Mouse (Mus musculus) erythroblast, embryonic 14.5 days (primary cell): ENCODE measurements around the gene Ccdc186.

Experiments
- GATA1 ChIP-seq: IDR thresholded peaks from 2 replicates; pipeline ENCODE4 v1.6.1; 2012; ENCODE audit warnings: low read length, inconsistent platforms, mixed read lengths
- TAL1 ChIP-seq: IDR thresholded peaks from 3 replicates; pipeline ENCODE4 v1.6.1; 2012; ENCODE audit warnings: low read length, inconsistent platforms, mixed read lengths

GRCm38 (mm10) chr19:56802352-56802746 lies 19.6 kb downstream of the Ccdc186 start:
- TF ChIP-seq GATA1 (no peak), TAL1 (no peak)
